Mouse (Mus musculus) heart, adult 2 months (tissue): ENCODE measurements around the gene Cdc42ep4.

Experiments
- CTCF ChIP-seq: fragments of 200-600 bp; IDR thresholded peaks from 2 replicates; pipeline ENCODE4 v1.8.1; 2022; ENCODE audit warnings: antibody characterized with exemption, mild to moderate bottlenecking, moderate library complexity
- EP300 ChIP-seq: fragments of 200-500 bp; IDR thresholded peaks from 2 replicates; pipeline ENCODE4 v1.6.1; 2011; ENCODE audit warnings: low read depth, low read length, control low read depth; ENCODE audit not compliant: insufficient read depth
- POLR2A ChIP-seq: fragments of 200-500 bp; IDR thresholded peaks from 2 replicates; pipeline ENCODE4 v1.6.1; 2011; ENCODE audit warnings: mild to moderate bottlenecking, low read depth, low read length, control low read depth; ENCODE audit not compliant: insufficient read depth

DNA sequence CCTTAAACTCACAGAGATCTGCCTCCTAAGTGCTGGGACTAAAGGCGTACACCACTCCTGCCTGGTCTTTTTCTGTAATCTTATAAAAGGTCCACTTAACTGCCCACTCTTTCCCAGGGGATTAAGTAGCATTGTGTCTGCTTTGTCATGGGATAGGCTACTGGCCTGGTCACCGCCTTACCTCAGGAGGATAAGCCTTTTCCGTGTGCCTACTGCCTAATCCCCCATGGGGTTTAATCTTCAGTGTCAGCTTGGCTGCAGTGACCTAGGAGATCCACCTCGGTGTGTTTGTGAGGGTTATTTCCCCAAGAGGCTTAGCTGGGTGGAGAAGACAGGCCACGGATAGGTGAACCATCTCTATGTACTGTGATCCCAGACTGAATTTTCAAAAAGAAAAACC lies 54.1 kb downstream of the Cdc42ep4 start:
- no peak for TF ChIP-seq POLR2A
- no peak for TF ChIP-seq EP300
- no peak for TF ChIP-seq CTCF
